ENCODE assay signal across 9 mouse cellular contexts in the genomic region with DNA sequence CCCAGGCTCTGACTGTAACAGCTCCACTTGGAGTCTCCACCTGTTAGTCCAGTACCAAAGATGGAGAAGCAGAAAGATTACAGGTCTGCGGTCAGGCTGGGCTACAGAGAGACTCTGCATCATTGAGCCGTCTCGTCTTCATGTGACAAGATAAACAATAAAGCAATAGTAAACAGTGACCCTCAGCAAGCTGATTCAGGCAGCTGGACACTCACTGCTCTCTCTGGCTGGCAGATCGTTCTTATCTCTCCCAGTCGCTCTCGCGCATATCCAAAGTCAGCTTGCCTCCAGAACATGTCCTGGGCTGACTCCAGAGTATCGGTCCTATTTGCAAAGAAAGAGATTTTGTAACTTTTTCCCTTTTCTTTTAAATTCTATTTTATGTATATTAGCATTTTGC.
"Had no signal": no experiment of that assay in that cellular context is flagged by ENCODE, and none has a peak within 500 bp of the region (broad histone marks: within the 10 kb centered on the region; RNA-seq: fewer than 3 reads in every experiment).

No protein-coding gene starts in this region.

- H3K9ac ChIP-seq: limb, embryonic 13.5 days; liver, embryonic 14.5 days; lung, embryonic 15.5 days; midbrain, embryonic 13.5 days had no signal

- H3K4me3 ChIP-seq: limb, embryonic 13.5 days; lung, embryonic 15.5 days; midbrain, embryonic 13.5 days had no signal

- H3K4me2 ChIP-seq: limb, embryonic 13.5 days; lung, embryonic 15.5 days; midbrain, embryonic 13.5 days had no signal

- H3K9me3 ChIP-seq: limb, embryonic 13.5 days; lung, embryonic 15.5 days; midbrain, embryonic 13.5 days had no signal

- ATAC-seq: midbrain, embryonic 13.5 days had no signal

- DNase-seq: kidney, adult 8-10 months; kidney, postnatal 10 days; left cerebral cortex, postnatal 4 days; right cerebral cortex, postnatal 25 days; thymus, postnatal 4 days had no signal

- H3K27ac ChIP-seq: limb, embryonic 13.5 days; liver, embryonic 14.5 days; lung, embryonic 15.5 days; midbrain, embryonic 13.5 days had no signal

- H3K27me3 ChIP-seq: limb, embryonic 13.5 days; lung, embryonic 15.5 days had no signal
